Mouse (Mus musculus) ZHBTc4 (cell line): Measurements from ENCODE around the gene Pgam2.
"Not testable (repeated sequence)": the region's sequence is repeated elsewhere in the genome, so short reads cannot be mapped to it uniquely, and the experiment has no call there.

ENCODE experiments used
- DNase-seq: peaks from one replicate; pipeline ENCODE4 v3.0.0-alpha.2; 2011; ENCODE audit warnings: low read depth, low spot score

Gene Pgam2

DNA sequence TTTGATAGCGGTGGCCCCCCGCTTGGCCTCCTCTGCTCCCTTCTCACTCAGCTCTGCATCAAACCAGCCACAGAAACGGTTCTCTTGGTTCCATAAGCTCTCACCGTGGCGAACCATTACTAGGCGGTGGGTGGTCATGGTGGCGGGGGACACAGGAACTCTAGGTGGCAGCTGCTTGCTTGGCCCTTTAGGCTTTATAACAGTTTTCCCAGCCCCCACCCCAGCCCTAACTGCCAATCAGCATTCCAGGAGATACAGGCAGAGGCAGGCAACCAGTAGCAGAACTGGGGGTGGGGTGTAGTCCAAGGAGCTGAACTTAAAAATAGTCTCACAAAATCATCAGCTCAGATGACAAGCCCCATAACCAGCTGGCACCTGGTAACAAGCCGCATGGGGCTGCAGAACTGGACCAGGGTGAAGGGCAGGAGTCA lies at the start of gene Pgam2:
Gene Pgam2 (minus strand): TSS at position 183 of the 431 bp plus-strand sequence.
- DNase-seq: peak; percentile 52

DNA sequence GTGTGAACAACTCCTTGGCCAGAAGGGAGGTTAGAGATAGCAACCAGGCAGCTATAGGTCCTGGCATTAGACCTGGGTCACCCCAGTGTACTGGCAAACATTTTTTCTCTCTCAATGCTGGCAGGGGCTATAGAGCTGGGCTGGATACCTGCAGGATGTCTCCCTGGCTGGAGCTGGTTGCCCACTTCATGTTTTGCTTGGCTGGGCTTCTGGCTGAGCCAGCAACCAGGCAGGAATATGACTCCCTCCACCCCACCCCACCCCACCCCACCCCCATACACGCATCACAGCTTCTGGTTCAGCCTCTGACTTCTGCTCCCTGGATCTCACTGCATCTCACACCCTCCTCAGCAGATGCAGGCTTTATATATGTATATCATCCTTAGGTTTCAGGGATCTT lies 48.8 kb upstream of the Pgam2 start:
- DNase-seq: no peak

DNA sequence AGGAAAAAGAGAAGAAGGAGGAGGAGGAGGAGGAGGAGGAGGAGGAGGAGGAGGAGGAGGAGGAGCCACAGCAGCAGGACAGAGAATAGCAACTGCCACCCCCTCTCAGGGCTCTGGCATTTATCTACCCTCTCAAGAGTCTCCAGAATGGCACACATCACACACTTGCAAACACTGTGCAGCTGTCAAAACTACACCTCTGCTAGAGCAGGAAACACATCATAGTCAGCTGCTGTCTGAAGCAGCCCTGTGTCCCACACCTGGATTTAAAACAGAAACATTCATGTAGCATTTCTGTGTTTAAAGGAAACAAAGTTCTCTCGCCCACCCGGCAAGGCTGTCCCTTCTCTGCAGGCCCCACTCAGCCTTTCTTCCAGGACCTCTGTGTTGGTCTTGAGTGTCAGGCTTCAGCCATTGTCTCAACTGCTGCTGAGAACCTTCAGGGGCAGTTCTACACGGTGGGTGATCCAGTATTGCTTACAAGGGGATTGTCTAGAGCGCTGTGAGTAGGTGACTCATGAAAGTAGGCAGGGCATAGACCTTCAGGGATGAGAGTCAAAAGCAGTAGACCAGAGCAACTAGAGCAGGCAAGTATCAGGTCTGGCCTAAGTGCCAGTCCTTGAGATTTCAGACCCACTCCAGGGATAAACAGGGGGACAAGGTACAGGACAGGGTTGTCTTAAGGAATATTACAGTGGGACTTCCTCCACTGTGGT lies 47.6 kb upstream of the Pgam2 start:
- no peak for DNase-seq

DNA sequence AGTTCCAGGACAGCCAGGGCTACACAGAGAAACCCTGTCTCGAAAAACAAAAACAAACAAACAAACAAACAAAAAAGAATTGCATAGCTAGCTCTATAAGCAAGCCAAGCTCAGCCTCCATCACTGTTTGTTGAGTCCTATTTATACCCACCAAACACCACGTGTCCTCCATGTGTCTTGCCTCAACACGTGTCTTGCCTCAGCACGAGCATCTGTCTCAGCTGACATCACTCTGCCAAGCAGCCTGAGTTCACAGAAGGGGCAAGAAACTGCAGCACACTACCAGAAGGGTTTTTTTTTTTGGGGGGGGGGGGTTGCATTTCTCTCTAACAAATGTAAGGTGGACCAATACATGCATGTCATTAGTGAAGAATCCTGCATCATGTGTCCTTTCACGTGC lies 46.9 kb upstream of the Pgam2 start:
- no peak for DNase-seq

DNA sequence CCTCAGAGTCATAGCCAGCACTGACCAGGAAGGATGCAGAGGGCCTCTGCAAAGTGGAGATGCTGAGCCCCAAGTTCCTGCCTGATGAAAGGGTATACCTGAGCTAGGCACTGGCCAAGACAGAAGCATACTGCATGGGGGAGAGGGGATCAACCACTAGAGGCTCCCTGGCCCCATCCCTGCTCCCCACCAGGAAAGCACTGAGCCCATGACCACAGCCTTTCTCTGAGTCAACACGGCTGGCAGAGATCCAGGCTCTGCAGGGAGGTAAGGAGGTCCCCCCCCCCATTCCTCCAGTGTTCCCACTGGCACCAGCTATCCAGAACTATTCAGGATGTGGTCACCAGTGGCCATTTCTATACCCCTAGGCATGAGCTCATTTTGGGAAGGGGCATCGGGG lies 45.8 kb upstream of the Pgam2 start:
- no peak for DNase-seq

DNA sequence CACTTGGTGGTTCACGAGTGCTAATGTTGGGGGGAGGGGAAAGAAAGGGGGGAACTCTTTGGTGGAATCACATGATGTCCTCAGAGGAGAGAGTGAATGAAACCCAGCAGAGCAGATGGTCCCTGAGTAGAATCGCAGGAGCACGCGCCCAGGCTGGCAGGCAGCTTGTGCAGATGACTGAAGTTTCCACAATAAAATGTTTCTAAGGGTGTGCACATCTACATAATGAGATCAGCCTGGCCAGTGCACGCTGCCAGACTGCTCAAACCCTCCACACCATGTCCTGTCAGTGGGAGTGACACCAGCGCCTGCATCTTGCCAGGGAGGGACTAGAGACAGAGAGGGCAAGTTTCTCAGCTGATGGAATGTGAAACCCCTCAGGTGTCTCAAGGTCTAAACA lies 45.2 kb upstream of the Pgam2 start:
- no peak for DNase-seq

DNA sequence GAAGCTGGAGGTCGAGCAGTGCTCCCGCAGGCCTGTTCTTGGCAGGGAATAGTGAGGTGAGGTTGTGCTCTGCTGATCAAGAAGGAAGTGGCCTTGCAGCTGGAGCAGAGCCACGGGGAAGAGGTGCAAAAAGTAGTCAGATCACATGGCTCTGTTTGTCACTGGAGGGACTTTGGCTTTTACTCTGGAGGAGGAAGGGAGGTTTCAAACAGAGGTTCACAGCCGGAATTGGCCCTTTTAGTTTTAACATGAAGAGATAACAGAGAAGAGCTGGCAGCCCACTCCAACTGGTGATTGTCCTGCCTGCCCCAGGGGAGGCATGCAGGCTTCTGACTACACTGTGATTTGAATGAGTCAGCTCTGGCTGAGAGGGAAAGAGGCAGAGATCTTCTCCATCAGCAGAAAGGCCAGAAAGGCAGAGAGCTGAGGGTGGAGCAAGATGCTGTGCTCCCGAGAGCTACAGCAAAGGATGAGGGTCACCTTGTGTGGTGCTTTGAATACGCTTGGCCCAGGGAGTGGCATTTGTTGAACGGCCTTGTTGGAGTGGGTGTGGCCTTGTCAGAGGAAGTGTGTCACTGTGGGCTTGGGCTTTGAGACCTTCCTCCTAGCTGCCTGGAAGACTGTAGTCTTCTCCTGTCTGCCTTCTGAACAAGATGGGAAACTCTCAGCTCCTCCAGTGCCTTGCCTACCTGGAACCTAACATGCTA lies 43.3 kb upstream of the Pgam2 start:
- peak; percentile 63 for DNase-seq

DNA sequence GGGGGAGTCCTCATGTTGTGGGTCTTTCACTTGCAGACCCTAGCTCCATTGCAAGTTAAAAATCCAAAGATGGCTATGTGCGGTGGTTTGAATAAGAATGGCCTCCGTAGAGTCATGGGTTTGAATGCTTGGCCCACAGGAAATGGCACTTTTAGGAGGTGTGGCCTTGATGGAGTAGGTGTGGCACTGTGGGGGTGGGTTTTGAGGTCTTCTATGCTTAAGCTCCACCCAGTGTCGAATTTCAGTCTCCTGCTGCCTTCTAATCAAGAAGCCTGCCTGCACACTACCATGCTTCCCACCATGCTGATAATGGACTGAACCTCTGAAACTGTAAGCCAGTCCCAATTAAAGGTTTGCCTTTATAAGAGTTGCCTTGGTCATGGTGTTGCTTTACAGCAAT lies 39.6 kb upstream of the Pgam2 start:
- DNase-seq: peak; percentile 61

DNA sequence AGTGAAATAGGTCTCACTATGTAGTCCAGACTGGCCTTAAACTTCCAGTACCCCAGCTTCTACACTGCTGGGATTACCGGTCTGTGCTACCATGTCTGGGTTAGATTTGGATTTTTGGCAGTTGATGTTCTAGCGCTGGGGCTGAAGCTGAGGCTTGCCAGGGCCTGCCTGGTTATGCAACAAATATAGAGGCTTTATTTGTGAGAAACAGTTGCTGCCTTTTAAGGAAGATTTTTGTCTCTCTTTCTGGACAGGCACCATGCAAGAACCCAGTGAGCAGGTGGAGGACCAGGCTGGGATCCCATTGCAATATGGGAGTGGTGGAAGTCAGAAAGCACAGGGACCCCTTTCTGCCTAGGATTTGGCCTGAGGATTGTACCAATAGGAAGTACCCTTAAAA lies 38.2 kb upstream of the Pgam2 start:
- DNase-seq: no peak

DNA sequence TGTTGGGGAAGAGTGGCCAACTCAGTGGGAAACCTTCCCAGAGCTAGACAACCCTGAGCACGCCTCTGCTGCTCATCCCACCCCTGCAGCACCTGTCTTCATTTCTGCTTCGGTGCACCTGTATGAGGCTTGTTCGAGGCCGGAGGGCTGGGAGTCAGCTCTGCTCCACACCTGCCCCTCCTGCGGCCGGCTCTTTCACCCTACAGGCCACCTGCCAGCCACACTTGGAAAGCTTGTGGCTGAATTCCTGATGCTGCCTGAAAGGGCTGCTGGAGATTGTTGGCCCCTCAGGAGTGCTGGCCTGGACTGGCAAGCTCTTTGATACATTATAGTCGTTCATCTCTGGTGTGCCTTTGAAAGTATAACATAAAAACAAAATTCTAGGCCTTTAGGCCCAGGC lies 36.8 kb upstream of the Pgam2 start:
- peak; percentile 29 for DNase-seq

DNA sequence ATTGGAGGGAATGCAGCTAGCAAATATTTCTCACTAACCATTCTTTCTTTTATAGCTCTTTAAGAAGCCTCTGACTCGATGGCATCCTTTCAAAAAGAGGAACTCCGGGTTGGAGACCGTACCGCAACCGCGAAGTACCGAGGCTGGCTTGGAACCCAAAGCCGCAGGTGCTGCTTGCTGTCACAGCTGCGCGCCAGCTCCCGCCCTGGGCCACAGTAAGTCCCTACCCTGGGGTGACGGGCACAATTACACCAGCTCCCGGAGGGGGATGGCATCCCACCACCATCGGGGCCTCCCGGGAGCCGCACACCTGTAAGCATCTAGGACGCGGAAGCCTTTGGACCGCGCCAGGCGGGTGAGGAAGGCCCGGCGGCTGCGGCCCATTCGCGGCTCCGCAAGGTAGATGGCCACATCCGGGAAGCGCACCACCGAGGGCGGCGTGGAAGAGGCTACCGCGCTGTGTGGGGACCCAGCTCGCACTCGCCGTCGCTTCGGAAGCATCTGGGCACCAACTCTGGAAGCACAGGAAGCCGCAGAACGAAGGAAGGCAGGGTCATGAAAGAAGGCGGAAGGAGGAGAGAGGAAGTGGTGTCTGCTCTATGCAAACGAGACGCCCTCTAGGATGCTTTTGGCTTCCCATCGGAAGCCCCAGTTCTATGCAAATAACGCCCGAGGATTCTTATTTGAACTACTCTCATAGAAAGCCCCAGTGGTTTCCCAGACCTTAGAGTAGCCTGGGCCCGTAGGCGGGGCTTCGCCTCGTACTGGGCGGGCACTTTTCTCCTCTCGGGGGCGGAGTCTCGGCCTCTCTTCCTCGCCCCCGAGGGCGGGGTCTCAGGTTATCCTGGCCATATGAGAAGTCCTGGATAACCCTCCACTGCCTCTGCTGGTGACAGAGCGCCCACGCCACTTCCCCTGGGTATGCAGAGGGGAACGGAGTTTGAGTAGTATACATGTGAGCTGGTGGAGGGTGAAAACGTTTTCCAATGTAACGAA lies 34.0 kb upstream of the Pgam2 start, which contains the start of gene Polm:
Gene Polm (minus strand): TSS at position 766 of the 996 bp plus-strand sequence.
- peak; percentile 98 for DNase-seq

DNA sequence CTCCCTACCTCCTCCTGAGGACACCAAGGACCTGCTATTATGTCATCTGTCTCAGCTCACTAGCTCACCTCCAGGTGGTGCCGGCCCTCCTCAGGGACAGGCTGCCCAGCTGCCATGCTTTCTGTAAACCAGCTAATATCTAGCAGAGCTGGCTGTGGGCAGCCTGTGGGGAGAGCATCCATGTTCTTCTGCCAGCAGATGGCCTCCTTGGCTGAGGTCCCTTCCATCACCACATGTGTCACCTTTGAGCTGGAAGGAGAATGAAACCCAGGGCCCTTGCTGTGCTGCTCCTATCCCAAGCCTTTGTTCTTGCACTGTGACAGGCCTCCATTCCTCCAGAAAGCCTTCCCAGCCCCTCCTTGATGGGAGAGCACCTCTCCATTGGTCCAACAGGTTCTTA lies 32.6 kb upstream of the Pgam2 start:
- peak; percentile 36 for DNase-seq

DNA sequence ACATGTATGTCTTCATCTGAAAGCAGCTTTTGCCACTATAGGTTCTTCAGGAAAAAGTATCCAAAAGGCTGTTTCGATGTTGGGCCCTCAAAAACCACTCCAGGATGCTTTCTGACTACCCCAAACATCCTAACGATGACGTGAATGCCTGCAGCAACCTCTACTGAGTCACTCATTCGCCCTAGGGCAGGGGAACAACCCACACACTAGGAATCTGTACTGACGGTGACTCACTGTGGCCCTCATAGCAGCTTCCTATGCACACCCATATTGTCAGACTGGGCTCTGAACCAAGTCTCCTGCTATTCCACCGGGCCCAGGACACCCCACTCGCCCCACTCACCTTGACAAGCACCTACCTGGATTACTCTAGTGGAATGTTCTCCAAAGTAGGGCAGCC lies 31.5 kb upstream of the Pgam2 start:
- no peak for DNase-seq

DNA sequence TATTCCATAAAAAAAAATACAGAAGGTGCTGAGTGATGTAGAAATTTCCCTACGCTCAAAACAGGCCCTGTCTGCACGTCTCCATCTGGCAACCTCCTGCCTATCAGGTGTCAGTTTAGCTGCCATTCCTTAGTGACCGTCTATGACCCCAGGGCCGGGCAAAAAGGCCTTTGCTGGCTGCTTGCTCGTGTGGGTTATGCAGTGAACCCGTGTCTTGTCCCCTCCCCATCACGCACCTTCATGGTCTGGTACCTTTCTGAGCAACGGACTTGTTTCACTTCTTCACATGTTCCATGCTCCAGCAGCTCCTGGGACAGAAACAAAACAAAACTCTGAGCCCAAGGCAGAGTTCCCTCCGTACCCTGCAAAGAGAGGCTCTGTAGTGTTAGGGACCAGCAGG lies 31.0 kb upstream of the Pgam2 start:
- DNase-seq: no peak

DNA sequence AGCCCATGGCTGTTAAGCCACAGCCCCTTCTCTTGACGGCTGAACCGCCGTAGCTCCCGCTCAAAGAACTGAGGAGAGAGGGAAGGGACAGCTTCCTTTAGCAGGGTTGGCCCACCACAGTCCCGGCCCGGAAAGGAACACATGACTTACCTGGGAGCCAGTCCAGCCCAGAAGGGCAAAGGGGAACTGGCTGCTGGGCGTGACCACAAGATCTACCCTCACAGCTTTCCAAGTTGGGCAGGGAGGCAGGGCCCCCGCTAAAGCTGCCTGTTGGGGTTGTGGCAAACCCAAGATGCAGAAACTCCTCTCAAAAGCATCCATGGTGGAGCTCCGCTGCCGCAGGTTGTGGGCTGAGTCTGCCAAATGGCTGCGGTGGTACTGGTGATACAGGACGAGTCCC lies 25.8 kb upstream of the Pgam2 start:
- no peak for DNase-seq

DNA sequence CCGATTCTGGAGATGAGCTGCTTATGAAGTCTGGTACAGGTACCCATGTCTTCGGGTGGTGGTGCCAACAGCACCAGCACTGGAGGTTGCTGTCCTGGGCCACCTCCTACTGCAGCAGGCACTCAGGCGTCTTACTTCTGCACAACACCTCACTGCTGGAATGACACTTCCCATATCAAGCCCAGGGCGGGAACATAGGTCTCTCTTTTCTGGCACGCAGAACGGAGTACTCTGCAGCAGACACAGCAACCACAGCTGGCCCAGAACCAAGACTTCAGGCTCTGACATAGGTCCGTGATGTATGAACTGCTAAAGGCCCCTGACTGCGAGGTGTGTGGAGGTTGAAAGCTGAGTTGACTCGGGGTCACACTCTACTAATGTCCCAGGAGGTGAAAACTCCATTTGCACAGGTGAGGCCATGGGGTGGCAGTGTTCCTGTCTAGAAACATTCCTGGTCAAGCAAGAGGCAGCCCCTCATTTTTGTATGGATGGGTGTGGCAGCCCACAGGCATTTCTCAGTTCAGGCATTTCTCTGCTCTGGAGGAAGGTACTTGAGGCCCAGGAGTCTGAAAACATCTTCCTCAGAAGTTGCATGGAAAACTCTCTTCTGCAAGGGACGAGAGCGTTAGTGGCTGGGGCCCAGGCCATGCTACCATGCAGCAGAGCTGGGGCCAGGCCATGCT lies 25.1 kb upstream of the Pgam2 start:
- DNase-seq: no peak

DNA sequence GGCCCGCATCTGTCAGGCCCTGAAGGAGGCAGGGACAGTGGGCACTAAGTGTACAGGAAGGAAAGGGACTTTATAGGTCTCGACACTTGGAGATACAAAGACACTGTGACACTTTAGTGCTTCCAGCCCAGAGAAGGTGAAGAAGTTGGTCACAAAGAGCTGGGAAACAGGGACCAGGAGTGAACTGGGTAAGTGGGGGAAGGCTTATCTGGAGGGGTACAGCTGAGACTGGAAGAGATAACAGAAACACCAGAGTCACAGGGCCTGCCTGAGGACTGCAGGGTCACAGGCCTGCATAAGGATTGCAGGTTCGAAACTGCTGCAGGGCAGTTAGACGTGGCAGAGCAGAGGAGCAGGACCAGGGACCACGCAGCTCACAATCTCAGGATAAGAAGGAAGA lies 24.4 kb upstream of the Pgam2 start:
- DNase-seq: no peak

DNA sequence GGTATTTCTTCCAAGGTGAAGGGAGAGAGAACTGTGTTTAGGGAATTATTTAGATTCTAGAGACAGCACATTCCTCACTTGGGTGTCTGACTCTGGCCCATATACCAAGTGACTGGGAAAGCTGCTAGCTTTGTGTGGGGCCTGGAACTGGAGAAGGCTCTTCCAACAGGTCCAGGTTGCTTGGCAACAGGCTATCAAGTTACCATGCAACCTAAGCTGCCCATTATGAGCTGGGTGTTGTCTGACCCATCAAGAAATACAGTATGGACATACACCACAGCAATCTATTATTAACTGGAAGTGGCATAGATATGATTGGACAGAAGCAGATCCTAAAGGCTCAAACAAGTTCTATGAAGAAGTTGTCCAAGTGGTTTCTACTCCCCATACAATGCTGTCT lies 21.9 kb upstream of the Pgam2 start:
- DNase-seq: no peak

DNA sequence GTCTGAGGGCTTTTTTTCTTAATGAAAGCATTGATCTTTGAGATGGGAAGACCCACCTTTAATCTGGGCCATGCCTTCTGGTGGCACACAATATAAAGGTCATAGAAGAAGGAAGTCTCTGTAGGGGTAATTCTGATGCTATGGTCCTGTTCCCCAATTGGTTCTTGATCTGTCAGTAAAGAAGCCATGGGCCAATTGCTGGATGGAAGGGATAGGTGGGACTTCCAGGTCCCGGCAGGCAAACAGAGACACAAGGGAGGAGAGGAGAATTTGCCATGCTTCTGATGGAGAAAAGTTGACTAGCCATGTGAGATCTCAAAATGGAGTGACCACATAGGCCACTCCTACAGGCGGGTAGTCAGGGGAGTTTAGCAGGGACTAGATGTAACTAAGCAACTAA lies 15.7 kb upstream of the Pgam2 start:
- DNase-seq: no peak

DNA sequence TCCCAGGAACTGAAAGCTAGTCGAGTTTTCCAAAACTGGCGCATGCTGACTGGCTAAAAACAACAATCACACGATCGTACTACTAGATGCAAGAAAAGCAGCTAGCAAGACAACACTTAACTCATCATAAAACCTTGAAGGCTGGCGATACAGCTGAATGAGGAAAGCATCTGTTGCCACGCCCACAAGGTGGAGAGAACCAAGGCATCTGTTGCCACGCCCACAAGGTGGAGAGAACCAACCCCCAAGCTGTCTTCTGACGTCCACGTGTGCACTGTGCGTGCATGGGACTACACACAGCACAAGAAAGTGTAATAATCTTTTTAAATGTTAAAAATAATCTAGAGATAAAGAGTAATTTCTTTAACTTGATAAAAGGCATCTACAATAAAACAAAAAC lies 9.8 kb upstream of the Pgam2 start:
- peak; percentile 79 for DNase-seq

DNA sequence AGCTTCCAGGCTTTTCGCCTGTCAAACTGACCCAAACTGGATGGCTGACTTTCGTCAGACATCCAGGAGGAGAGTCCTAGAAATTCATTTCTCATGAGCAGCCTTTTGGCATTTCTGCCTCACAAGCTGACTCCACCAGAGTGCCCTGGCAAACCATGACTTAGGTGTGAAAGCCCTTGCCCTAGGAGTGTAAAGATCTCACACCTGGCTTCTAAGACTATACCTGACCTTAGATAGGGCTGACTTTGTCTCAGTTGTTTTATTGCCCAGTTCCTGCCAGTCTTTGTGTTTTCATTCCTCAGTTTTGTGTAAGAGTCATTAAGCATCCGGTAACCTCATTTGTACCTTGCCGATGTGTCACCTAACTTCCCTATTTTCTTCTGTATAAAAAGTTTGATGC lies 6.0 kb upstream of the Pgam2 start:
- DNase-seq: not testable (repeated sequence)

DNA sequence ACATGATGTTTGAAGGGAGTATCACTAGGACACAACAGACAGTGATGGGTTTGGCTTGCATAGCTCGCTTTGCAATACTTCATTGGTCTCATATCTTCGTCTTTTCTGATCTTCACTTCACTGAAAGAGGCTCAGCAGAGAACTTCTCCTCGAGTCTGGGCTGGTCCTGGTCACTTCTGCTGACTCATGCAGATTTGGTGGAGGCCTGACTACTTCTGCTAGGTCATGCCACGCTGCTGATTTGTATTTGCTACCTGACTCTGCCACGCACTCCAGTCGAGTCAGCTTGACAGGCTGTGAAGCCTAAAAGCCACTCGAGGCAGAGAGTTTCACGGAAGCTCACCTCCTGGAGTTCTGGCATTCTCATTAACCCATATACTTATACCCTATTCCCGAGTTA lies 4.4 kb upstream of the Pgam2 start:
- DNase-seq: no peak
